Mouse (Mus musculus): ENCODE data around the gene Mdga1.

Mdga1 gene

GRCm38 (mm10) chr17:29979841-29980240 is 10.0 kb upstream of the Mdga1 start:
- DNase-seq: no peak

GRCm38 (mm10) chr17:29979020-29979419 is 9.1 kb upstream of the Mdga1 start:
- DNase-seq: no peak

GRCm38 (mm10) chr17:29975731-29976130 is 5.8 kb upstream of the Mdga1 start:
- DNase-seq: peak; percentile 97

GRCm38 (mm10) chr17:29973226-29973625 is 3.3 kb upstream of the Mdga1 start:
- DNase-seq: no peak

GRCm38 (mm10) chr17:29971761-29972432 is 2.0 kb upstream of the Mdga1 start:
- DNase-seq: no peak

- no peak for DNase-seq
Observed at GRCm38 (mm10) chr17:29965506-29965905, 4.4 kb downstream of the Mdga1 start.

- no peak for DNase-seq
Observed at GRCm38 (mm10) chr17:29963730-29964259, 6.1 kb downstream of the Mdga1 start.

- DNase-seq: no peak
Observed at GRCm38 (mm10) chr17:29955880-29956279, 14.0 kb downstream of the Mdga1 start.

GRCm38 (mm10) chr17:29954316-29954715 is 15.6 kb downstream of the Mdga1 start:
- no peak for DNase-seq

GRCm38 (mm10) chr17:29951100-29951499 is 18.8 kb downstream of the Mdga1 start:
- DNase-seq: no peak

- no peak for DNase-seq
Observed at GRCm38 (mm10) chr17:29950574-29950973, 19.3 kb downstream of the Mdga1 start.

- no peak for DNase-seq
Observed at GRCm38 (mm10) chr17:29947271-29947714, 22.6 kb downstream of the Mdga1 start.

- no peak for DNase-seq
Observed at GRCm38 (mm10) chr17:29944376-29944775, 25.5 kb downstream of the Mdga1 start.

GRCm38 (mm10) chr17:29939011-29939410 is 30.9 kb downstream of the Mdga1 start:
- no peak for DNase-seq

- no peak for DNase-seq
Observed at GRCm38 (mm10) chr17:29937350-29937781, 32.5 kb downstream of the Mdga1 start.

- DNase-seq: peak; percentile 71
Observed at GRCm38 (mm10) chr17:29934133-29934851, 35.6 kb downstream of the Mdga1 start.

GRCm38 (mm10) chr17:29932753-29933152 is 37.1 kb downstream of the Mdga1 start:
- DNase-seq: no peak

- no peak for DNase-seq
Observed at GRCm38 (mm10) chr17:29931224-29931945, 38.5 kb downstream of the Mdga1 start.

- DNase-seq: peak; percentile 94
Observed at GRCm38 (mm10) chr17:29928751-29929237, 41.1 kb downstream of the Mdga1 start.

- DNase-seq: no peak
Observed at GRCm38 (mm10) chr17:29925608-29926606, 44.0 kb downstream of the Mdga1 start.

GRCm38 (mm10) chr17:29920089-29920488 is 49.8 kb downstream of the Mdga1 start:
- DNase-seq: no peak

GRCm38 (mm10) chr17:29919552-29919920 is 50.4 kb downstream of the Mdga1 start:
- no peak for DNase-seq

Measured in heart, adult 11 months (tissue).